Mouse (Mus musculus): ENCODE measurements at regions not wholly inside any gene's neighbourhood (a gene's known extent, or its start where the extent isn't known, plus 50 kb on each side); places are given as distances from the start of the nearest gene placed in this dataset.

GRCm38 (mm10) chr2:48609466-48609865 is 204.4 kb upstream of the Acvr2a start:
- H3K27me3 ChIP-seq (ENCODE audit: control insufficient read depth, insufficient read depth, low read length), result no peaks in the 10 kb centered on the region
- no peaks in the 10 kb centered on the region for H3K4me1 ChIP-seq (replicated peaks; ENCODE audit: control insufficient read depth in 2 of 2, insufficient read depth in 2 of 2, low read length in 1 of 2)
- TF ChIP-seq CTCF (IDR thresholded peaks at IDR 0.05; ENCODE audit: low read depth) (no peak), EP300 (IDR thresholded peaks at IDR 0.05; ENCODE audit: low read depth) (no peak)
- H3K36me3 ChIP-seq (replicated peaks; ENCODE audit: control insufficient read depth, insufficient read depth, low read depth), result no peaks in the 10 kb centered on the region
- no peak overlapping the region for H3K27ac ChIP-seq
- DNase-seq (ENCODE audit: low read depth in 3 of 3, low spot score in 3 of 3), result no peak
- H3K4me2 ChIP-seq (ENCODE audit: low read depth), result no peak overlapping the region
- WGBS (ENCODE audit: insufficient replicate concordance), result 70% methylated on average over 3 of the region's 3 CpGs
- H3K4me3 ChIP-seq (ENCODE audit: insufficient read depth in 1 of 2, low read depth in 2 of 2, low read length in 2 of 2), result no peak overlapping the region
- no peak for ATAC-seq (ENCODE audit: insufficient read depth)
- no peaks in the 10 kb centered on the region for H3K9me3 ChIP-seq (ENCODE audit: control insufficient read depth, low read length)
- no peak overlapping the region for H3K9ac ChIP-seq (replicated peaks)

DNA sequence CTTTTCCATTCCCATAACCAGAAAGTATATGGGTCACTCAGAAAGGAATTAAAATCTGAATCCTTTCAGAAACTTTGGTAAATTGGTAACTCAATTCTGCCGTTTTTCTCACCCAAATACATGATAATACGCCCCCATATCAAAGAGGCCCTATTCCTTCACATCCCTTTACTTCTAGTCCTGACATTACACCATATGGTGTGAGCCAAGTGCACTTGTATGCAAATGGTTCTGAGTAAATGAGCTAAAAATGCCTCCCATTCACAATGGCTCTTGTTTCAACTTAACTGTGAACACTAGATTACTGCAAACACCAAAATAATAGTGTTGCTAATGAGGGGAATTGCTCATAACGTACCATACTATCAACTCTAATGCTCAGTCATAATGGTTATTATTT is 201.7 kb upstream of the Acvr2a start:
- no peaks in the 10 kb centered on the region for H3K36me3 ChIP-seq (replicated peaks; ENCODE audit: control insufficient read depth, insufficient read depth, low read depth)
- H3K4me3 ChIP-seq (ENCODE audit: insufficient read depth in 1 of 2, low read depth in 2 of 2, low read length in 2 of 2), result no peak overlapping the region
- no peaks in the 10 kb centered on the region for H3K9me3 ChIP-seq (ENCODE audit: control insufficient read depth, low read length)
- H3K4me1 ChIP-seq (replicated peaks; ENCODE audit: control insufficient read depth in 2 of 2, insufficient read depth in 2 of 2, low read length in 1 of 2), result no peaks in the 10 kb centered on the region
- H3K4me2 ChIP-seq (ENCODE audit: low read depth), result no peak overlapping the region
- DNase-seq (ENCODE audit: low read depth in 3 of 3, low spot score in 3 of 3) (no peak), ATAC-seq (ENCODE audit: insufficient read depth) (no peak)
- no peak overlapping the region for H3K27ac ChIP-seq
- H3K9ac ChIP-seq (replicated peaks), result no peak overlapping the region
- TF ChIP-seq EP300 (IDR thresholded peaks at IDR 0.05; ENCODE audit: low read depth) (no peak), CTCF (IDR thresholded peaks at IDR 0.05; ENCODE audit: low read depth) (no peak)
- WGBS (ENCODE audit: insufficient replicate concordance), result 50% methylated on average over 3 of the region's 3 CpGs
- H3K27me3 ChIP-seq (ENCODE audit: control insufficient read depth, insufficient read depth, low read length), result no peaks in the 10 kb centered on the region

DNA sequence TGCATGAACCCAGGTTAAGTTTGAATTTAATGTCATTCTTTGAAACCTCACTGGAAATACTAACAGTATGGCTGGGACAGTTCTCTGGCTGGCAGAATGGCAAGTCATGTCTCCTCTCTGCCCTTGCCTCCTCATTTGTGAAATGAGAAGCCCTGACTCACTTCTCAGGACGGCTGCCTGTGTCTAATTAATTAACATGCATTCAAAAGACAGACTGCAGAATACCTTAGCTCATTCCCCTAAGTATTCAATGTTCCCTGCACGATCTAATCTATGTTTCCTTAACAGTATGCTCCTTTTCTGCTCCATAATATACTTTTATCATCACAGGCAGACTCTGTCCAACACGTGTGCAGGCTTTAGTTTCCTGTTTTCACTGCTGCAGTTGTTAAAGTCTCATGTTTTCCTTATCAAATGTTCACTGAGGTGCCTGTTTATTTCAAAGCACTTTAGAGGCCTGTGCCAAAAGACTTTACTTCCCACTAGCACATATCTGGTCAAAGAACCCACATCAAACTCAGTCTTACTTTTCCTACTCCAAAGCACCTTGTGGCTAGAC is 196.7 kb upstream of the Acvr2a start:
- H3K27ac ChIP-seq, result no peak overlapping the region
- H3K9me3 ChIP-seq (ENCODE audit: control insufficient read depth, low read length), result no peaks in the 10 kb centered on the region
- no peak for ATAC-seq (ENCODE audit: insufficient read depth)
- H3K4me2 ChIP-seq (ENCODE audit: low read depth), result no peak overlapping the region
- H3K4me3 ChIP-seq (ENCODE audit: insufficient read depth in 1 of 2, low read depth in 2 of 2, low read length in 2 of 2), result no peak overlapping the region
- 13% methylated on average over 3 of the region's 3 CpGs for WGBS (ENCODE audit: insufficient replicate concordance)
- no peak for TF ChIP-seq EP300 (IDR thresholded peaks at IDR 0.05; ENCODE audit: low read depth)
- no peak for TF ChIP-seq CTCF (IDR thresholded peaks at IDR 0.05; ENCODE audit: low read depth)
- H3K27me3 ChIP-seq (ENCODE audit: control insufficient read depth, insufficient read depth, low read length), result no peaks in the 10 kb centered on the region
- no peak for DNase-seq (ENCODE audit: low read depth in 3 of 3, low spot score in 3 of 3)
- H3K4me1 ChIP-seq (replicated peaks; ENCODE audit: control insufficient read depth in 2 of 2, insufficient read depth in 2 of 2, low read length in 1 of 2), result no peaks in the 10 kb centered on the region
- H3K9ac ChIP-seq (replicated peaks), result no peak overlapping the region
- no peaks in the 10 kb centered on the region for H3K36me3 ChIP-seq (replicated peaks; ENCODE audit: control insufficient read depth, insufficient read depth, low read depth)

DNA sequence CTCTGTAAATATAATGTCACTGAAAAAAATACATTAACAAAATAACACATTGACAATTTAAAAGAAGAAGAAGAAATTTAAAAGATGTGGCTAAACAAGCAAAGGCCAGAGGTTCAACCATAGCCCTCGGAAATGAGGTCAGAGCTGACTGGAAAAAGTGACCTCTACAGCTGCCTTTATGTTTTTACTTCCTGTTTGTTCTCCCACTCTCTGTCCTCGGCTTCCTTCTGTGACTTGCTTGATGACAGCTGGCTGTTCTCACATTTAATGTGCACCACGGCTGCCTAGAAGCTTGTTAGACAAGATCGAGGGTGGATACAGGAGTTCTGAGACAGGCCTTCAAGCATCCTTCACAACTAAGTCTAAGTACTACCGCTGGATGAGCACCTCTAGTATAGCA is 194.9 kb upstream of the Acvr2a start:
- TF ChIP-seq CTCF (IDR thresholded peaks at IDR 0.05; ENCODE audit: low read depth), result no peak
- DNase-seq (ENCODE audit: low read depth in 3 of 3, low spot score in 3 of 3) (no peak), ATAC-seq (ENCODE audit: insufficient read depth) (no peak)
- Histone ChIP-seq H3K27ac (no peak overlapping the region), H3K36me3 (replicated peaks; ENCODE audit: control insufficient read depth, insufficient read depth, low read depth) (no peaks in the 10 kb centered on the region), H3K4me1 (replicated peaks; ENCODE audit: control insufficient read depth in 2 of 2, insufficient read depth in 2 of 2, low read length in 1 of 2) (no peaks in the 10 kb centered on the region), H3K9ac (replicated peaks) (no peak overlapping the region), H3K4me2 (ENCODE audit: low read depth) (no peak overlapping the region), H3K9me3 (ENCODE audit: control insufficient read depth, low read length) (no peaks in the 10 kb centered on the region), H3K4me3 (ENCODE audit: insufficient read depth in 1 of 2, low read depth in 2 of 2, low read length in 2 of 2) (no peak overlapping the region), H3K27me3 (ENCODE audit: control insufficient read depth, insufficient read depth, low read length) (no peaks in the 10 kb centered on the region)
- 35% methylated on average over 5 of the region's 5 CpGs for WGBS (ENCODE audit: insufficient replicate concordance)

- Histone ChIP-seq H3K9me3 (ENCODE audit: control insufficient read depth, low read length) (no peaks in the 10 kb centered on the region), H3K4me1 (replicated peaks; ENCODE audit: control insufficient read depth in 2 of 2, insufficient read depth in 2 of 2, low read length in 1 of 2) (no peaks in the 10 kb centered on the region), H3K36me3 (replicated peaks; ENCODE audit: control insufficient read depth, insufficient read depth, low read depth) (no peaks in the 10 kb centered on the region), H3K27ac (no peak overlapping the region), H3K4me3 (ENCODE audit: insufficient read depth in 1 of 2, low read depth in 2 of 2, low read length in 2 of 2) (no peak overlapping the region), H3K9ac (replicated peaks) (no peak overlapping the region), H3K27me3 (ENCODE audit: control insufficient read depth, insufficient read depth, low read length) (no peaks in the 10 kb centered on the region), H3K4me2 (ENCODE audit: low read depth) (no peak overlapping the region)
- TF ChIP-seq CTCF (IDR thresholded peaks at IDR 0.05; ENCODE audit: low read depth), result no peak
- no peak for ATAC-seq (ENCODE audit: insufficient read depth)
- DNase-seq (ENCODE audit: low read depth in 3 of 3, low spot score in 3 of 3), result no peak
- WGBS (ENCODE audit: insufficient replicate concordance), result 43% methylated on average over 3 of the region's 3 CpGs
Measured at GRCm38 (mm10) chr2:48620815-48621214, 193.1 kb upstream of the Acvr2a start.

Data from liver, embryonic 14.5 days (tissue).